Mouse (Mus musculus): ENCODE measurements around the gene Tmem59l. TPM values are rescaled to one million over a fixed set of nuclear protein-coding genes. Genes with fewer than 3 reads are reported as not detected.
"Not testable (repeated sequence)": the region's sequence is repeated elsewhere in the genome, so short reads cannot be mapped to it uniquely, and the experiment has no call there.

The Tmem59l gene
- polyA plus RNA-seq, 1 experiment from 2014 or later = 1.1 TPM

- WGBS = 85% methylated on average over 2 of the region's 2 CpGs
- DNase-seq (ENCODE audit: low spot score) (no peak), ATAC-seq (replicated peaks; ENCODE audit: low FRiP score) (no peak)
- H3K27ac ChIP-seq (ENCODE audit: low read depth, low read length) = peak overlapping the region; percentile 62
- H3K9ac ChIP-seq (ENCODE audit: low read depth, low read length) = peak overlapping the region; percentile 100
- H3K4me2 ChIP-seq = peak overlapping the region; percentile 85
- peaks cover 38% of the 10 kb centered on the region for H3K36me3 ChIP-seq (ENCODE audit: control insufficient read depth, insufficient read depth, low read length)
- peak overlapping the region; percentile 99 for H3K4me3 ChIP-seq (ENCODE audit: low read depth, low read length)
- no peaks in the 10 kb centered on the region for H3K9me3 ChIP-seq (ENCODE audit: control insufficient read depth, low read length)
- H3K27me3 ChIP-seq (replicated peaks; ENCODE audit: control insufficient read depth, insufficient read depth, low read length) = no peaks in the 10 kb centered on the region
- H3K4me1 ChIP-seq (replicated peaks; ENCODE audit: control insufficient read depth, insufficient read depth, low read length) = peaks cover 20% of the 10 kb centered on the region
Measured at GRCm38 (mm10) chr8:70511770-70512169, 24.6 kb upstream of the Tmem59l start.

GRCm38 (mm10) chr8:70511174-70511573 is 24.0 kb upstream of the Tmem59l start:
- Histone ChIP-seq H3K4me1 (replicated peaks; ENCODE audit: control insufficient read depth, insufficient read depth, low read length) (peaks cover 20% of the 10 kb centered on the region), H3K4me2 (peak overlapping the region; percentile 85), H3K27ac (ENCODE audit: low read depth, low read length) (peak overlapping the region; percentile 97), H3K36me3 (ENCODE audit: control insufficient read depth, insufficient read depth, low read length) (peaks cover 36% of the 10 kb centered on the region), H3K9ac (ENCODE audit: low read depth, low read length) (peak overlapping the region; percentile 100), H3K4me3 (ENCODE audit: low read depth, low read length) (peak overlapping the region; percentile 99)
- not testable (repeated sequence) for H3K9me3 ChIP-seq (ENCODE audit: control insufficient read depth, low read length); DNase-seq (ENCODE audit: low spot score); H3K27me3 ChIP-seq (replicated peaks; ENCODE audit: control insufficient read depth, insufficient read depth, low read length); ATAC-seq (replicated peaks; ENCODE audit: low FRiP score)
- WGBS = 48% methylated on average over 6 of the region's 6 CpGs

- WGBS = 1% methylated on average over 74 of the region's 74 CpGs
- H3K36me3 ChIP-seq (ENCODE audit: control insufficient read depth, insufficient read depth, low read length) = peaks cover 35% of the 10 kb centered on the region
Measured at GRCm38 (mm10) chr8:70510228-70510915, 23.2 kb upstream of the Tmem59l start, which contains the start of gene Uba52. Gene Uba52 (minus strand): TSS chr8:70510801.

GRCm38 (mm10) chr8:70509281-70509952 is 22.3 kb upstream of the Tmem59l start:
- Histone ChIP-seq H3K36me3 (ENCODE audit: control insufficient read depth, insufficient read depth, low read length) (peaks cover 32% of the 10 kb centered on the region), H3K9me3 (ENCODE audit: control insufficient read depth, low read length) (no peaks in the 10 kb centered on the region), H3K4me2 (peak overlapping the region; percentile 85), H3K4me1 (replicated peaks; ENCODE audit: control insufficient read depth, insufficient read depth, low read length) (peaks cover 27% of the 10 kb centered on the region), H3K27ac (ENCODE audit: low read depth, low read length) (peak overlapping the region; percentile 97), H3K9ac (ENCODE audit: low read depth, low read length) (peak overlapping the region; percentile 100), H3K4me3 (ENCODE audit: low read depth, low read length) (peak overlapping the region; percentile 99), H3K27me3 (replicated peaks; ENCODE audit: control insufficient read depth, insufficient read depth, low read length) (no peaks in the 10 kb centered on the region)
- DNase-seq (ENCODE audit: low spot score) (peak; percentile 39), ATAC-seq (replicated peaks; ENCODE audit: low FRiP score) (no peak)
- whole genome bisulfite sequencing = 4% methylated on average over 25 of the region's 25 CpGs

More at GRCm38 (mm10) chr8:70510228-70510915, 23.2 kb upstream of the Tmem59l start, which contains the start of gene Uba52:
- Histone ChIP-seq H3K4me2 (peak within 1 kb of the TSS; percentile 85), H3K27me3 (replicated peaks; ENCODE audit: control insufficient read depth, insufficient read depth, low read length) (no peaks in the 10 kb centered on the region), H3K4me3 (ENCODE audit: low read depth, low read length) (peak within 1 kb of the TSS; percentile 99), H3K27ac (ENCODE audit: low read depth, low read length) (peak within 1 kb of the TSS; percentile 97), H3K9me3 (ENCODE audit: control insufficient read depth, low read length) (no peaks in the 10 kb centered on the region), H3K9ac (ENCODE audit: low read depth, low read length) (peak within 1 kb of the TSS; percentile 100), H3K4me1 (replicated peaks; ENCODE audit: control insufficient read depth, insufficient read depth, low read length) (peaks cover 27% of the 10 kb centered on the region)
- ATAC-seq (replicated peaks; ENCODE audit: low FRiP score) = peak; percentile 73
- DNase-seq (ENCODE audit: low spot score) = peak; percentile 95

- peaks cover 16% of the 10 kb centered on the region for H3K27me3 ChIP-seq (replicated peaks; ENCODE audit: control insufficient read depth, insufficient read depth, low read length)
- H3K9ac ChIP-seq (ENCODE audit: low read depth, low read length) = 0 out of 2 replicates have a peak overlapping the region, but pooled peaks have one; percentile 91
- 56% methylated on average over 5 of the region's 5 CpGs for WGBS
- peak overlapping the region; percentile 95 for H3K27ac ChIP-seq (ENCODE audit: low read depth, low read length)
- peak overlapping the region; percentile 77 for H3K4me2 ChIP-seq
- ATAC-seq (replicated peaks; ENCODE audit: low FRiP score) (no peak), DNase-seq (ENCODE audit: low spot score) (no peak)
- H3K36me3 ChIP-seq (ENCODE audit: control insufficient read depth, insufficient read depth, low read length) = peaks cover 22% of the 10 kb centered on the region
- H3K4me1 ChIP-seq (replicated peaks; ENCODE audit: control insufficient read depth, insufficient read depth, low read length) = peaks cover 35% of the 10 kb centered on the region
- H3K4me3 ChIP-seq (ENCODE audit: low read depth, low read length) = peak overlapping the region; percentile 73
- no peaks in the 10 kb centered on the region for H3K9me3 ChIP-seq (ENCODE audit: control insufficient read depth, low read length)
Measured at GRCm38 (mm10) chr8:70507027-70507393, 19.9 kb upstream of the Tmem59l start.

- peak; percentile 84 for ATAC-seq (replicated peaks; ENCODE audit: low FRiP score)
- H3K4me3 ChIP-seq (ENCODE audit: low read depth, low read length) = peak within 1 kb of the TSS; percentile 73
- H3K36me3 ChIP-seq (ENCODE audit: control insufficient read depth, insufficient read depth, low read length) = peaks cover 20% of the 10 kb centered on the region
- H3K27ac ChIP-seq (ENCODE audit: low read depth, low read length) = peak within 1 kb of the TSS; percentile 95
- peak within 1 kb of the TSS; percentile 85 for H3K4me2 ChIP-seq
- H3K27me3 ChIP-seq (replicated peaks; ENCODE audit: control insufficient read depth, insufficient read depth, low read length) = peaks cover 21% of the 10 kb centered on the region
- no peaks in the 10 kb centered on the region for H3K9me3 ChIP-seq (ENCODE audit: control insufficient read depth, low read length)
- peaks cover 35% of the 10 kb centered on the region for H3K4me1 ChIP-seq (replicated peaks; ENCODE audit: control insufficient read depth, insufficient read depth, low read length)
- H3K9ac ChIP-seq (ENCODE audit: low read depth, low read length) = peak within 1 kb of the TSS; percentile 91
- WGBS = 2% methylated on average over 40 of the region's 40 CpGs
- peak; percentile 99 for DNase-seq (ENCODE audit: low spot score)
Measured at GRCm38 (mm10) chr8:70506328-70507026, 19.3 kb upstream of the Tmem59l start, which contains the start of gene Rex1bd. Gene Rex1bd (minus strand): TSS chr8:70506752.

GRCm38 (mm10) chr8:70505698-70506327 is 18.7 kb upstream of the Tmem59l start:
- Histone ChIP-seq H3K36me3 (ENCODE audit: control insufficient read depth, insufficient read depth, low read length) (peaks cover 20% of the 10 kb centered on the region), H3K9ac (ENCODE audit: low read depth, low read length) (peak overlapping the region; percentile 91), H3K4me3 (ENCODE audit: low read depth, low read length) (peak overlapping the region; percentile 73), H3K27ac (ENCODE audit: low read depth, low read length) (peak overlapping the region; percentile 95; the same call in 1 of the 2 replicates), H3K27me3 (replicated peaks; ENCODE audit: control insufficient read depth, insufficient read depth, low read length) (peaks cover 27% of the 10 kb centered on the region), H3K4me1 (replicated peaks; ENCODE audit: control insufficient read depth, insufficient read depth, low read length) (peaks cover 39% of the 10 kb centered on the region), H3K4me2 (peak overlapping the region; percentile 77), H3K9me3 (ENCODE audit: control insufficient read depth, low read length) (no peaks in the 10 kb centered on the region)
- DNase-seq (ENCODE audit: low spot score) (no peak), ATAC-seq (replicated peaks; ENCODE audit: low FRiP score) (peak; percentile 26)
- WGBS = 39% methylated on average over 32 of the region's 32 CpGs

GRCm38 (mm10) chr8:70504851-70505250 is 17.7 kb upstream of the Tmem59l start:
- no peak for ATAC-seq (replicated peaks; ENCODE audit: low FRiP score)
- H3K4me1 ChIP-seq (replicated peaks; ENCODE audit: control insufficient read depth, insufficient read depth, low read length) = peaks cover 47% of the 10 kb centered on the region
- H3K4me3 ChIP-seq (ENCODE audit: low read depth, low read length) = no peak overlapping the region
- no peaks in the 10 kb centered on the region for H3K9me3 ChIP-seq (ENCODE audit: control insufficient read depth, low read length)
- H3K4me2 ChIP-seq = no peak overlapping the region
- no peak overlapping the region for H3K9ac ChIP-seq (ENCODE audit: low read depth, low read length)
- 69% methylated on average over 3 of the region's 3 CpGs for WGBS
- peaks cover 35% of the 10 kb centered on the region for H3K27me3 ChIP-seq (replicated peaks; ENCODE audit: control insufficient read depth, insufficient read depth, low read length)
- peaks cover 20% of the 10 kb centered on the region for H3K36me3 ChIP-seq (ENCODE audit: control insufficient read depth, insufficient read depth, low read length)
- no peak overlapping the region for H3K27ac ChIP-seq (ENCODE audit: low read depth, low read length)
- peak; percentile 75 for DNase-seq (ENCODE audit: low spot score)

Data from liver, embryonic 11.5 days (tissue).